Mouse (Mus musculus) midbrain, postnatal 0 days (tissue): ENCODE results near the gene Zbtb8os. TPM values are rescaled to one million over a fixed set of nuclear protein-coding genes. Genes with fewer than 3 reads are reported as not detected.

ENCODE experiments used
- ATAC-seq: fragments of 200-750 bp; cut with Nextera tagmentation; 2 replicates; pipeline ENCODE4 v1.8.0; 2017; ENCODE audit warnings: moderate number of reproducible peaks, mild to moderate bottlenecking, moderate TSS enrichment, moderate library complexity; ENCODE audit not compliant: low FRiP score
- DNase-seq: peaks from one replicate; pipeline ENCODE4 v3.0.0-alpha.2; 2015; ENCODE audit warnings: low spot score
- H3K27ac ChIP-seq: fragments of 300-500 bp; sonication (generic); 2 replicates; pipeline ENCODE4 v1.5.1; 2014; ENCODE audit warnings: low read depth, mild to moderate bottlenecking, low read length, mixed read lengths
- H3K27me3 ChIP-seq: fragments of 300-500 bp; sonication (generic); 2 replicates; pipeline ENCODE4 v1.6.1; 2014; ENCODE audit warnings: low read length, control low read depth, mixed read lengths; ENCODE audit not compliant: insufficient read depth
- H3K36me3 ChIP-seq: fragments of 300-500 bp; sonication (generic); 2 replicates; pipeline ENCODE4 v1.6.1; 2014; ENCODE audit warnings: low read length, control low read depth, mixed read lengths; ENCODE audit not compliant: insufficient read depth
- H3K4me1 ChIP-seq: fragments of 300-500 bp; sonication (generic); 2 replicates; pipeline ENCODE4 v1.6.1; 2014; ENCODE audit warnings: mild to moderate bottlenecking, control low read depth, antibody characterized with exemption, low read length, mixed read lengths; ENCODE audit not compliant: insufficient read depth
- H3K4me2 ChIP-seq: fragments of 300-500 bp; sonication (generic); 2 replicates; pipeline ENCODE4 v1.6.1; 2014; ENCODE audit warnings: low read depth, mild to moderate bottlenecking, low read length, mixed read lengths; ENCODE audit not compliant: poor library complexity, severe bottlenecking
- H3K4me3 ChIP-seq: fragments of 300-500 bp; sonication (generic); 2 replicates; pipeline ENCODE4 v1.5.1; 2014; ENCODE audit warnings: low read depth, mild to moderate bottlenecking, low read length, moderate library complexity
- H3K9ac ChIP-seq: fragments of 300-500 bp; sonication (generic); replicated peaks from 2 replicates; pipeline ENCODE4 v1.6.1; 2014; ENCODE audit warnings: mild to moderate bottlenecking, low read length, moderate library complexity, mixed read lengths; ENCODE audit not compliant: poor library complexity, severe bottlenecking
- H3K9me3 ChIP-seq: fragments of 300-500 bp; sonication (generic); 2 replicates; pipeline ENCODE4 v1.6.1; 2016; ENCODE audit warnings: low read length, control low read depth
- CTCF ChIP-seq: IDR thresholded peaks from 2 replicates; pipeline ENCODE4 v1.5.1; 2016; ENCODE audit warnings: antibody characterized with exemption, mild to moderate bottlenecking
- WGBS: fragments of 180-500 bp; shearing (Covaris S2); extraction: QIAGEN DNeasy Blood & Tissue Kit; methylation state at CpG from one replicate; pipeline ENCODE4 v1.1.7; 2014; 5-methylcytosine and 5-hydroxymethylcytosine counted together
- polyA plus RNA-seq: library from polyadenylated mRNA; unstranded; fragments of >200 nt; fragmentation: Nextera tagmentation; extraction: Ambion mirVana; gene quantifications from 2 replicates; pipeline ENCODE4 v1.2.1, GENCODE M21; 2015
- total RNA-seq: library from RNA; depleted of rRNA; stranded (reverse); fragments of >200 nt; gene quantifications from 2 replicates; pipeline ENCODE4 v1.2.3, GENCODE M21; 2014; rRNA removed

The Zbtb8os gene
- total and polyA plus RNA-seq, 2 experiments from 2014 or later: 4.1 to 15.6 TPM

GRCm38 (mm10) chr4:129394089-129394870 is 58.8 kb downstream of the Zbtb8os start:
- ATAC-seq (no peak), DNase-seq (no peak)
- H3K36me3 ChIP-seq: no peaks in the 10 kb centered on the region
- H3K4me1 ChIP-seq: no peaks in the 10 kb centered on the region
- no peak overlapping the region for H3K4me2 ChIP-seq
- TF ChIP-seq CTCF: no peak
- no peak overlapping the region for H3K4me3 ChIP-seq
- no peaks in the 10 kb centered on the region for H3K27me3 ChIP-seq
- 42% methylated on average over 12 of the region's 12 CpGs for WGBS
- no peak overlapping the region for H3K9ac ChIP-seq
- no peaks in the 10 kb centered on the region for H3K9me3 ChIP-seq
- H3K27ac ChIP-seq: no peak overlapping the region

GRCm38 (mm10) chr4:129396960-129397359 is 61.5 kb downstream of the Zbtb8os start:
- Histone ChIP-seq H3K4me3 (no peak overlapping the region), H3K27me3 (no peaks in the 10 kb centered on the region), H3K4me1 (no peaks in the 10 kb centered on the region), H3K27ac (no peak overlapping the region), H3K9me3 (no peaks in the 10 kb centered on the region), H3K36me3 (no peaks in the 10 kb centered on the region), H3K9ac (no peak overlapping the region), H3K4me2 (no peak overlapping the region)
- ATAC-seq (no peak), DNase-seq (no peak)
- no peak for TF ChIP-seq CTCF
- WGBS: 92% methylated on average over 3 of the region's 3 CpGs

GRCm38 (mm10) chr4:129399813-129400212 is 64.3 kb downstream of the Zbtb8os start:
- Histone ChIP-seq H3K4me2 (no peak overlapping the region), H3K4me3 (no peak overlapping the region), H3K9me3 (no peaks in the 10 kb centered on the region), H3K4me1 (no peaks in the 10 kb centered on the region), H3K36me3 (no peaks in the 10 kb centered on the region), H3K27me3 (no peaks in the 10 kb centered on the region), H3K27ac (no peak overlapping the region), H3K9ac (no peak overlapping the region)
- ATAC-seq (no peak), DNase-seq (no peak)
- no peak for TF ChIP-seq CTCF
- 83% methylated on average over 4 of the region's 4 CpGs for WGBS

Other genes with a start within 250 kb of the Zbtb8os start
- 0.99 TPM in 1 of 2 replicates, not detected in the other for gene Tmem54, start 230.1 kb upstream of the Zbtb8os start, total RNA-seq
- gene Tmem54, start 230.1 kb upstream of the Zbtb8os start, polyA plus RNA-seq: 0.21 TPM in 1 of 2 replicates, not detected in the other
- 282 and 292 TPM in 2 replicates for gene Hpca, start 213.7 kb upstream of the Zbtb8os start, total RNA-seq
- gene Hpca, start 213.7 kb upstream of the Zbtb8os start, polyA plus RNA-seq: 217 and 238 TPM in 2 replicates
- 22.5 and 36.3 TPM in 2 replicates for gene Fndc5, start 198.7 kb upstream of the Zbtb8os start, total RNA-seq
- gene Fndc5, start 198.7 kb upstream of the Zbtb8os start, polyA plus RNA-seq: 14.6 and 16.1 TPM in 2 replicates
- 49.6 and 59.5 TPM in 2 replicates for gene S100pbp, start 146.0 kb upstream of the Zbtb8os start, total RNA-seq
- gene S100pbp, start 146.0 kb upstream of the Zbtb8os start, polyA plus RNA-seq: 20.7 and 24.2 TPM in 2 replicates
- gene Yars, start 145.9 kb upstream of the Zbtb8os start, total RNA-seq: 66.8 and 81.9 TPM in 2 replicates
- 107 and 111 TPM in 2 replicates for gene Yars, start 145.9 kb upstream of the Zbtb8os start, polyA plus RNA-seq
- 16.6 and 25.6 TPM in 2 replicates for gene C77080, start 74.3 kb upstream of the Zbtb8os start, total RNA-seq
- gene C77080, start 74.3 kb upstream of the Zbtb8os start, polyA plus RNA-seq: 5.2 and 5.5 TPM in 2 replicates
- gene Sync, start 48.1 kb upstream of the Zbtb8os start, total RNA-seq: 2.1 and 2.6 TPM in 2 replicates
- gene Sync, start 48.1 kb upstream of the Zbtb8os start, polyA plus RNA-seq: 1.1 and 1.3 TPM in 2 replicates
- gene Rbbp4, start 325 bp upstream of the Zbtb8os start, total RNA-seq: 79.2 and 82.4 TPM in 2 replicates
- 187 and 198 TPM in 2 replicates for gene Rbbp4, start 325 bp upstream of the Zbtb8os start, polyA plus RNA-seq
- 22.9 and 25.2 TPM in 2 replicates for gene Zbtb8a, start 42.4 kb downstream of the Zbtb8os start, total RNA-seq
- 15.5 and 15.8 TPM in 2 replicates for gene Zbtb8a, start 42.4 kb downstream of the Zbtb8os start, polyA plus RNA-seq
- 14.3 and 15.1 TPM in 2 replicates for gene Zbtb8b, start 105.2 kb downstream of the Zbtb8os start, total RNA-seq
- gene Zbtb8b, start 105.2 kb downstream of the Zbtb8os start, polyA plus RNA-seq: 14.5 and 15.9 TPM in 2 replicates
- gene Bsdc1, start 125.9 kb downstream of the Zbtb8os start, total RNA-seq: 53.7 and 58.9 TPM in 2 replicates
- 27.0 and 27.1 TPM in 2 replicates for gene Bsdc1, start 125.9 kb downstream of the Zbtb8os start, polyA plus RNA-seq
- gene Tssk3, start 155.3 kb downstream of the Zbtb8os start, total RNA-seq: 0.16 and 2.5 TPM in 2 replicates
- 1.7 and 1.8 TPM in 2 replicates for gene Tssk3, start 155.3 kb downstream of the Zbtb8os start, polyA plus RNA-seq
- gene Fam229a, start 155.5 kb downstream of the Zbtb8os start, total RNA-seq: 2.2 TPM in 1 of 2 replicates, not detected in the other
- 4.3 and 5.4 TPM in 2 replicates for gene Fam229a, start 155.5 kb downstream of the Zbtb8os start, polyA plus RNA-seq
- gene Marcksl1, start 177.9 kb downstream of the Zbtb8os start, total RNA-seq: 1,529 and 1,586 TPM in 2 replicates
- gene Marcksl1, start 177.9 kb downstream of the Zbtb8os start, polyA plus RNA-seq: 1,678 and 1,776 TPM in 2 replicates
- gene Hdac1, start 207.0 kb downstream of the Zbtb8os start, total RNA-seq: 28.3 and 31.2 TPM in 2 replicates
- gene Hdac1, start 207.0 kb downstream of the Zbtb8os start, polyA plus RNA-seq: 48.4 and 48.9 TPM in 2 replicates
- gene Lck, start 237.9 kb downstream of the Zbtb8os start, total RNA-seq: 17.5 and 20.4 TPM in 2 replicates
- gene Lck, start 237.9 kb downstream of the Zbtb8os start, polyA plus RNA-seq: 17.5 and 20.7 TPM in 2 replicates
- not detected in 2 replicates for gene Fam167b, start 242.9 kb downstream of the Zbtb8os start, total RNA-seq
- not detected in 2 replicates for gene Fam167b, start 242.9 kb downstream of the Zbtb8os start, polyA plus RNA-seq